Mouse (Mus musculus) stomach, postnatal 0 days (tissue): ENCODE data around the gene Zbtb22.
"Not testable (repeated sequence)": the region's sequence is repeated elsewhere in the genome, so short reads cannot be mapped to it uniquely, and the experiment has no call there.

ENCODE experiments used
- CTCF ChIP-seq: IDR thresholded peaks from 2 replicates; pipeline ENCODE4 v1.5.1; 2016; ENCODE audit warnings: antibody characterized with exemption, low read depth, mild to moderate bottlenecking, moderate library complexity
- EP300 ChIP-seq: optimal IDR thresholded peaks from 2 replicates; pipeline ENCODE3; 2016; ENCODE audit warnings: antibody characterized with exemption

DNA sequence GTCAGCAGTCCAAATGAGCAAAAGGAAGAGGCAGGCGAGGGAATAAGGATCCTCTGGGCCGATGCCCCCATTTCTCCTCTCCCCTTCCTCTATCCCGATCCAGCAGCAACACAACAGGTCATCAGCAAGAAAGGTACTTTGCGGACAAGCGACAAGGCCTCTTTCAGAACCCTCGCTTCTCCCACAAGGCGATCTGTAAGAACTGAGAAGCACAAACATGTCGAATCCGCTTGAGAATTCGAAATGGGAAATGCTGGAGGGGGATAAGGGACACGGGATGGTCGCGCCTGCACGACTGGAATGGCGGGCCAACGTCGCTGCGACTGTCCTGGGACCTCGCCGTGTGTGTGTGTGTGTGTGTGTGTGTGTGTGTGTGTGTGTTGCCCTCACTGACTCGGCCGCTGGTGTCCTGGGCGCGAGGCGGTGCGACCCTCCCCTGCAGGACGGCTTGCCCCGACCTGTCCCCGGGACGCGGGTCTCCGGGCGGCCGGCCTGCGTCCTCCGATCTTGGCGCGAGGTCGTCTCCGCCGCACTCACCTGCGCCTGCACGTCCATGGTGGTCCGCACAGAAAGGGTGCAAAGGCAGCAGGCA lies 25.7 kb upstream of the Zbtb22 start:
- TF ChIP-seq CTCF, EP300: not testable (repeated sequence)
